Mouse (Mus musculus): ENCODE results near the gene Prdx2. TPM values are rescaled to one million over a fixed set of nuclear protein-coding genes. Genes with fewer than 3 reads are reported as not detected.

Prdx2 gene
- total RNA-seq, 2 experiments from 2014 or later, result 335 to 353 TPM

DNA sequence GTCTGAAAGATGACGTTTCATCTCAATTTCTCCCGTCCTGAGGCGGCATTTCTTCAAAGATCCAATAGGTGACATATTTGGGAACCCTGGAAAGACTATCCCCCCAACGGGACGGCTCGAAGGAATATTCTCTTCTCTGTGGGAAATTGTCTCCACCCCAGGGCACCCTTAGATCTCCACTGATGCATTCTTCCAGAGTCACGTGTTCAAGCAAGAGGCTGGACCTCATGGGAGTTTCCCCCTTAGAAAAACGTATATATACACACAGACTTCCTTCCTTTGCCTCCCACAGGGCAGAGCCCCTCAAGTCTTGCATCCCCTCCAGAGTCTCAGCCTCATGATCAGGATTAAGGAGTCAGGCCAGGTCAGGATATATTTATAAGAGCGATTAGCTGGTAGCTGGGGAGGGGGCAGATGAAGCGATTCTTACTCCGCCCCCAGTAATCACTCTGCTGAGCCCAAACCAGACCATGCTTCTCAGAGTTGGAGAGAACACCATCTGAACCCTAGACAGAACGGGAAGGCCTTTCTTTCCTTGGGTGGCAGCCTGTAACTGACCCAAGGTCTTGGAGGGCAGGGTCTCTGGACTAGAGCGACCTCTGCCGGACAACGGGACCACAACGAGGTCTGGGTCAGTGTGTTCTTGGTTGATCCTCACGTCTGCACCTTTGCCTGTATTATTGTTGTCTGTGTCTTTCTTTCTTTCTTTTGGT lies 22.7 kb upstream of the Prdx2 start, which contains the start of gene Rtbdn:
TSS of gene Rtbdn (plus strand) at position 464 of the 713 bp plus-strand sequence.
- no peak for DNase-seq (ENCODE audit: extremely low spot score in 1 of 2, low spot score in 1 of 2)

DNA sequence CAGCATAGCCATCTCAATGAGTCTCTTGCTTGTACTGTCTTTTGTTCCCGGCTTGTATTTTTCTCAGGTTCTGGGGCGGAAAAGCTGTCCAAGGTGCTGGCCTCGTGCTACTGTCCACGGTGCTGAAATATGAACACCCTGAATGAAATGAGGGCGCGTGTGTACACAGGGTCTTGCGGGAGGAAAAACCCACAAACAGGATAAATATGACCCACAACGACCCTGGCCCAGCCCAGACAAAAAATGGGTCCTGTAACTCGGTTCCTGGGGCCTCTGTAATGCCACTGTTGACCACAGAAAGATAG lies 22.2 kb upstream of the Prdx2 start:
- DNase-seq (ENCODE audit: extremely low spot score in 1 of 2, low spot score in 1 of 2), result no peak

DNA sequence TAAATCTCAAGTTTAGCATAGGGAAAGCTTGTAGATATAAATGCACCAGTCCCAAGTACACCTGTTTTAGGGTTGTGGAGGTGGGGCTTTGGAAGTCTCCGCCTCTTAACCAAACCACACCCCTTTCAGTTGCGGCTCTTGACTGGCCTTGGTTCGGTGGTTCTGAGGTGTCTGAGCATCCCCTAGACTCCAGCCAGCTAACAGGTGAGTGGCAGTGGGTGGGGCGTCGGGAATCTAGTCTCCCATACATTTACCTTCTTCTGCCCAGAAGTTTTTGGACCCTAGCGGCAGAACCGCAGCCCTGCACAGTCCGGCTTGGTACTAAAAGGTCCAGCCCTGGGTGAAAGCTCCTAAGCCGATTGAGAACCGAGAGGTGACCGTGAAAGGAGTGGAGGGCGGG lies 19.6 kb upstream of the Prdx2 start:
- no peak for DNase-seq (ENCODE audit: extremely low spot score in 1 of 2, low spot score in 1 of 2)

DNA sequence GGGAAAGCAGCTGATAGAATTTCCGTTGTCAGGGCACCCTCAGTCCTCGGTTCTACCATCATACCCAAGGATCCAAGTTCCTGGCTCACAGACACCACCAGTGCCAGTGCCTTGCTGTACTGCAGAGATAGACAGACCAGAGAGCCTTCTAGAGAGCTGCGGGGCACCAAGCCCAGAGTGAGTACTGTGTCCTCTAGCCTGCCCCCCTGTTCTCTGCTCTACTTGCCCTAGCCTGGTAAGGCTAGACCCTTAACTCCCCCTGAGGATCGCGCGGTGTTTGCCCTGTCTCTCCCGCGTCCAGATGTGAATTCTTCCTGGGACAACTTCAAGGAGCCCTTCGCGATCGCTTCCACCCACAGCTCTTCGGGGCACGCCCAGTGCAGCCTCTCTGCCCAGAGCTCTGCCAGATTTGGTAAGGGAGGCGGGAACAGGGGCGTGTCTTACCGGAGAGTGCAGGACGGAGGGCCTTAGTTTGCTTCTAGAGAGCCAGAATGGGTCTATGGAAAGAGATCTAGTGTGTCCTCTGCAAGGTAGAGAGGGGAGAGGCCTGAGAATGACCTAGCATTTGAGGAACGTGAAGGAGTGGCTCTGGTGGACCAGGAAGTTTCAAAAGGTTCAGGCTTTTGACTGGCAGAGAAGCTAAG lies 16.7 kb upstream of the Prdx2 start:
- no peak for DNase-seq (ENCODE audit: extremely low spot score in 1 of 2, low spot score in 1 of 2)

DNA sequence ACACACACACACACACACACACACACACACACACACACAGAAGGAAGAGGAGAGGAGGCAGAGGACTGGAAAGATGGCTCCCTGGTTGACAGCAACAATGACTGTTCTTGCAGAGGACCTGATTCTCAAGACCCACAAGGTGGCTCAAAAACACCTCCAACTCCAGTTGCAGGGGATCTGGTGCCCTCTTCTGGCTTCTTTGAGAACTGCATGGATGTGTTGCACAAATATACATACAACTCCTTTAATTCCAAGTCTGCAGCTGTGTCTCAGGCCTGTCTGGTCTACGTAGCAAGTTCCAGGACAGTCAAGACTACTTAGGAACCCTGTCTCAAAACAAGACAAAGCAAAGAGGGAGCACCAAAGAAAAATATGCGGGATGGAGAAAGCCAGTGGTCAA lies 12.6 kb upstream of the Prdx2 start:
- DNase-seq (ENCODE audit: extremely low spot score in 1 of 2, low spot score in 1 of 2), result peak; percentile 36 to 86

DNA sequence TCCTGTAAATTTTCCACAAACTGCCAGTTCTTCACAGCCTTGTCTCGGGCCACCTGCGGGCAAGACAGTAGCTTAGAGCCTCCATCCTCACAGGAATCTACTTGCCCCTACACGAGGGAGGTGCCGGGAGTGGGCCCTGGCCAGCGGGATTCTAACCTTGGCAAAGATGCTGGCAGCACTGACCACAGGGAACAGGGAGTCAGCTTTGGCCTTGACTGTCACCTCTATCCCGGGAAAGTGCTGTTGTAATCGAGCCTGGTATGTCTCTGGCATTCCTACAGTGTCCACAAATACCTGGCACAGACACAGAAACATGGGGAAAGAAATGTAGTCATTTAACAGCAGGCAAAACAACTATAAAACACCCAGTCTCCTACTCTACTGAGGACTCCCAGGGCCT lies 9.6 kb upstream of the Prdx2 start:
- no peak for DNase-seq (ENCODE audit: extremely low spot score in 1 of 2, low spot score in 1 of 2)

DNA sequence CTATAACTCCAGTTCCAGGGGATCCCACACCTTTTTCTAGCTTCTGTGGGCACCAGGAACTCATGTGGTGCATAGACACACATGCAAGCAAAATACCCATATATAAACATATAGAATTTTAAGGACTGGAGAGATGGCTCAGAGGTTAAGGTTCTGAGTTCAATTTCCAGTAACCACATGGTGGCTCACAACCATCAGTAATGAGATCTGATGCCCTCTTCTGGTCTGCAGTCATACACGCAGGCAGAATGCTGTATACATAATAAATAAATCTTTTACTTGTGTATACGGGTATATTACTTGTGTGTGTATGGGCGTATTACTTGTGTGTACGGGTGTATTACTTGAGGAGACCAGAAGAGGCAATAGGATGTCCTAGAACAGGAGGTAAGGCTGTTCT lies 5.4 kb upstream of the Prdx2 start:
- no peak for DNase-seq (ENCODE audit: extremely low spot score in 1 of 2, low spot score in 1 of 2)

DNA sequence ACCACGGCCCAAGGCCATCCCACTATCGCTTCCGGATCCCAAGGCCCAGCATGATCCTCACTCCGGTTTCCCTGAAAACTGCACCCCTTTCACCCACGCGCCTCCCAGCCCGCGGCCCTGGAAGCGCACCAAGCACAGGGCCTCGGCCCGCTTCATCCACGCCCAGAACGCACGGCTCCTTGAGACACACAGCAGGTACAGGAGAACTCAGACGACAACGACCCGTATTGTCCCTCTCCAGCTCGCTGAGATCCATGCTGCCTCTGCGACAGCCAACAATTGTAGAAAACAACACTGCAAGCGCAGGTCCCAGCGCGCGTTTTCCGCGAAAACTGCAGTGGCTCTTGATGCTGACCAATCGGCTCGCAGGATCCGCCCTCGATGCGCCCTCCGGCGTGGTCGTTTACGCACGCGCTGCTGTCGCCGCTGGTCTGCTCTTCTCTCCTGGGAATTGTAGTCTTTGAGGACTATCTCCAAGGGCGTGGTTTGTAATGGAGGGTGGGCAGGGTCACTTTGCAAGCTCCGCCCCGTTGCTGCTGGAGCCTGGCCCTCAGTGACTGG lies 3.6 kb upstream of the Prdx2 start:
- DNase-seq (ENCODE audit: extremely low spot score in 1 of 2, low spot score in 1 of 2), result peak; percentile 71 to 76

DNA sequence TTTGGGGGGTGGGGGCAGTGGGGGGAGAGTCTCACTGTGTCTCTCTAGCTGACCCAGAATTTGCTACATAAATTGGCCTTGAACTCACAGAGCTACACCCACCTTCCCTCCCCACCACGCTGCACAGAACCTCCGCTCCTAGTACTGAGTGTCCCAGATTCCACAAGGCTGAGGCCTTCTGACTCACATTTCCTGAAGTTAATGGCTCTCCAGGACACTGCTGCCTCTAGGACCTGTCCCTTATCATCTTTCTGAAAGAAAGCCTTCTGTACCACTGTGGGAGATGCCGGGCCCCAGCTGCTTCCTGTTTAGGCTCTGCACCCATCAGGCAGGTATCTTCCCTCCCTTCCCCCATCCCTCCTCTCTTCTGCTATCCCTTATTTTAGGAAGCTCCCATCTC lies 2.8 kb upstream of the Prdx2 start:
- no peak for DNase-seq (ENCODE audit: extremely low spot score in 1 of 2, low spot score in 1 of 2)

DNA sequence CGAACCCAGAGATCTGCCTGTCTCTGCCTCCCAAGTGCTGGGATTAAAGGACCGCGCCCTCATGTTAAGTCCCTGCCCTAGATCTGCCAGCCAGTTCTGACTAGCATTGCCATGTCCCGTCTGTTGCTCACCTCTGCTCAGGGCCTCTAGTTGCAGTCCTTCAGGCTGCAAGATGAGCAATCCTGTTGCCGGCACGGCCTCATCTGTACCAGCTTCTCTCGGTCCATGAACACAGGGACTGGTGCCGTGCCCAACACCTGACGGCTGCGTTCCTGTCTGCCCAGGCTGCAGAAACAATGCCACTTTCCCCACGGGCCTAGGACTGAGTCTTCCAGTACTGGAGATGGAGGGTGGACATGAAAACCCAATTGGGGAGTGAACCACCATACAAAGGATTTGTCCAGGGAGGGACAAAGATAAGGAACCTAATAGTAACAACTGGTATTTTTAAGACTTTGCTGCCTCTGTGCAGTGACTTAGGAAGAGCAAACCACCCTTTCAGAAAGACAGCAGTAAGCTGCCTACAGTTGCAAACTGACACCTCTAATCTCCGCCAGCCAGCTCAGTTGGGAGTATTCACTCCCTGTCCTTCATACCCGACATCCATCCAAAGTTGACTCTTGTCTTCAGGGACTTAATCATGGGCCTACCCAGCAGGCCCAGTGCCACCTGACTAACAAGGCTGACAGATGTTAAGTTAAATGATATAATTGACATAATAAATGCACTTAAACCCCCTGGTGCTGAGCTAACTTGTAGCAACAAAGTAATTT lies 1.7 kb upstream of the Prdx2 start:
- no peak for DNase-seq (ENCODE audit: extremely low spot score in 1 of 2, low spot score in 1 of 2)

DNA sequence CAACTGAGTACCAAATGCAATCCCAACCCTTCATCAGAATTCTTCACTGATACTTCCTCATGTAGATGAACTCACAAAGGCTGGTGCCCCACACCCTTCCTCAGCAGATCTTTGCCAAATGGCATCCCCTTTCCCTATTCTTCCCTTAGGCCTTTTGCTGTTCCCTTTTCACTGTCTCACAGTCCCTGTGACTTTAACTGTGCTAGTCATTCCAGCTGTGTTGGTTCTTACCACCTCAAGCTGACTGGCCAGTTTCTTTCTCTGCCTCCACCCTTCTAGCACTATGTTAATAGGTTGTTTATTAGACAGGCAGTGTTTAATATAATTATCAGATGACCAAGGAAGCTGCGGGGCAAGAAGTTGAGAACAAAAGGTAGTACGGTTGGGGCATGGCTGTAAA lies 737 bp upstream of the Prdx2 start:
- DNase-seq (ENCODE audit: extremely low spot score in 1 of 2, low spot score in 1 of 2), result no peak

DNA sequence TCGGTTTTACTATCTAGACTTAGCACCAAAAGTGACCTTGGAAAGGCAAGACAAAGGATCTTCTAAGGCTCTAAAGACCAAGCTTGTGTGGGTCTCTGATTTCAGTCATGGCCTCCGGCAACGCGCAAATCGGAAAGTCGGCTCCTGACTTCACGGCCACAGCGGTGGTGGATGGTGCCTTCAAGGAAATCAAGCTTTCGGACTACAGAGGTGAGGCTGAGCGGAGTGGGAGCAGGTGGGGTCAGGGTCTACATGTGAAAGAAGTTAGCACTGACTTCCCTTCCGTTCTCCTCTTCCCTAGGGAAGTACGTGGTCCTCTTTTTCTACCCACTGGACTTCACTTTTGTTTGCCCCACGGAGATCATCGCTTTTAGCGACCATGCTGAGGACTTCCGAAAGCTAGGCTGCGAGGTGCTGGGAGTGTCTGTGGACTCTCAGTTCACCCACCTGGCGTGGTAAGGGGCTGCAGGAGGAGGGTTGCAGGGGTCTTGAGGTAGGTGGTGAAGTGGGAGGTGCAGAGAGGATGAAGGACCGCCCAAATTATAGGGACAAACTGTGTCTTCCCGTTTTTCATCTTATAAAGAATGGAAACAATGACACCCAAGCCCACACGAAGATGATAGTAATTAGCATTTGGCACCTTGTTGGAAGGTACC lies 876 bp downstream of the Prdx2 start:
- no peak for DNase-seq (ENCODE audit: extremely low spot score in 1 of 2, low spot score in 1 of 2)

DNA sequence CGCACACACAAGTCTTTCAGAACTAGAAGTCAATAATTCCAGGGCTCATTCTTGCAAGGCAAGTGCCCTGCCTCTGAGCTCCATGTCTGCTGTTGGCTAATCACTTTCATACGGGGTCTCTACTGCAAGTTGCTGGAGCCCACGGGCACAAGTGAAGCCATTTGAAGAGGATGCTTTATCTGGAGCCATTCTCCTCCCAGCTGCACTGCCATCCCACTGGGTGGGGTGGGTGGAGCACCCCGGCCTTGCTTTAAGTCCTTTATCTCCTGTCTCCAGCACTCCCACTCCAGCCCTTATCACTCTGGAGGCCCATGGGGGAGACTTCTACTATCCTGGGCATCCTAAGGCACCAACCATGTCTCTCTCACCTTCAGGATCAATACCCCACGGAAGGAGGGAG lies 1.5 kb downstream of the Prdx2 start:
- no peak for DNase-seq (ENCODE audit: extremely low spot score in 1 of 2, low spot score in 1 of 2)

DNA sequence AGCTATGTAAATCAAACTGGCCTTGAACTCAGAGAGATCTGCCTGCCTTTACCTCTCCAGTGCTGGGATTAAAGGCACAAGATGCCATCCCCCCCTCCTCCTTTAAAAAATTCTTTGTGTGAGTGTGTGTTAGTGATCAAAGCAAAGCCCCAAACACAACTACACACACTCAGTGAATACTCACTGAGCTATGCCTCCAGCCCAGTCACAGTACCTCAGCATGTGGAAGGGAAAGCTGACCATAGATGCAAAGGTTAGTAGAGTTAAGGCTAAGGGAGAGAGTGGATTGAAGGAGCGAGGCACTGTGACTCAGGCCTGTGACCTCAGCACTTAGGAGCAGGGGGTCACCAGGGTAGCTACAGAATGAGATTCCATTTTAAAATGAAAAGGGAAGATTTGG lies 3.7 kb downstream of the Prdx2 start:
- DNase-seq (ENCODE audit: extremely low spot score in 1 of 2, low spot score in 1 of 2), result no peak

DNA sequence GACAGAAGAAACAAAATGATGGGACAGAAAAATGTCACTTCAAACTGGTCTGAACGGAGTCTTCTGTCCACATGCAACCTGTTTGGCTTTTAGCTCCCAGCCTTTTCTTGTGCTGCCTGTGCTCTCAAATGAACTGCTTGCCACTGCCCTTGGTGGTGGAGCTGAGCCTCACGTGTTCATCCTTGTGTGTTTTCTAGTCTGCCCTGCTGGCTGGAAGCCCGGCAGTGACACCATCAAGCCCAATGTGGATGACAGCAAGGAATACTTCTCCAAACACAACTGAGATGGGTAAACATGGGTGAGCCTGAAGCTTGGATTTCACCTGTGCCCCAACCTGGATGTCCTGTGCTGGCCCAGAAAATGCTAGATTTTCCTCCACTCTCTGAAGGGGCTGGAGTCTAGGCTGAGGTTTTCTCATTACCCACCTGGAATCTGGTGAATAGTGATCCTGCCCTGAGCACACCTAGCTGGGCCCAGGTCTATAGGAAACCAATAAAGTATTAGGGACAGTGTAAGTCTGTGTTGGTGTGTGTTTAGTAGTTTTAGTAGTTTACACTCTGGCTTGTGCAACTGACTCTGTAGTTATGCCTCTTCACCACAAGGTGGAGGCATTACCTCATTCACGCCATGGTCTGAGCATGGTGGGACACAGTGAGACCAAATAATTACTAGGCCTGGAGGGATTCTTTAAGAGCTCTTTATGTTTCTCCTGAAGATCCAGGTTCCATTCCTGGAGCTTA lies 4.6 kb downstream of the Prdx2 start:
- no peak for DNase-seq (ENCODE audit: extremely low spot score in 1 of 2, low spot score in 1 of 2)

DNA sequence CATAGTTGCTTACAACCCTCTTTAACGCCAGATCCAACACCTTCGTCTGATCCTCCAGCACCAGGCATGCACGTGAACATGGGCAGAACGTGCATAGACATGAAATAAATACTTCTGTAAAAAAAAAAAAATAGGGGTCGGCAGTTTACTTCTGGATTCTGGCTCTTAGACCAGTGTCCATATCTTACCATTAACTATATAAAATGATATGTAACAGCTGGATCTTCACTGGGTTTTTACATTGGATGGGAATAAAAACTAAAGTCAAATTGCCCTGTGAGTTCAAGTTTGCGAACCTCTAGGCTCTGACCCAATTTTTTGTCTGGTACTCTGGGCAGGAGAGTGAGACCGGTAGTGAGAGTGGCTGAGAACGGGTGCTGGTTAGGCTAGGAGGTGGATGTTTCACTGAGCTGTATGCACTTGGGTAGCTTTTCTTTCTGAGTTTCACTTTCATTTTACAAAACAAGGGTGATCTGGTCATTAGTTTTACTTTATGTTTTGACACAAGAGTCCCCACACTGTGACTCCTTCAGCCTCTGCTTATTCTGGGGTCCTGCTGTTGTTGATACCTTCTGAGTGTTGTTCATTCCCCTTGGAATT lies 5.3 kb downstream of the Prdx2 start:
- no peak for DNase-seq (ENCODE audit: extremely low spot score in 1 of 2, low spot score in 1 of 2)

DNA sequence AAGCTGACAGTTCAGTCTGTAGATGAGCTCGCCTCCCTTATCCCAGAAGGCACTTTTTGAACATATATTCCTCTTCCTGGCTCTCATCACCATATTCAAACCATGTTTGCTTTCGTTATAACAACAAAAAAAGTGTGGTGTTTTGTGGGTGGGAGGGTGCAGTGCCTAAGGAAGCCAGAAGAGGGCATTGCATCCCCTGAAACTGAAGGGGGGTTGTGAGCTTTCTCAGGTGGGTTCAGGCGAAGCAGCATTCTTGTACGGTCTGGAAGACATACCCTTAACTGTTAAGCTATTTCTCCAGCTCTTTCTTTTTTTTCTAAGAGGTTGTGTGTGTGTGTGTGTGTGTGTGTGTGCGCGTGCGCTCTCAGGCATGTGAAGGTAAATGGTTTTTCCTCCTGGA lies 6.0 kb downstream of the Prdx2 start:
- peak; percentile 56 to 64 for DNase-seq (ENCODE audit: extremely low spot score in 1 of 2, low spot score in 1 of 2)

DNA sequence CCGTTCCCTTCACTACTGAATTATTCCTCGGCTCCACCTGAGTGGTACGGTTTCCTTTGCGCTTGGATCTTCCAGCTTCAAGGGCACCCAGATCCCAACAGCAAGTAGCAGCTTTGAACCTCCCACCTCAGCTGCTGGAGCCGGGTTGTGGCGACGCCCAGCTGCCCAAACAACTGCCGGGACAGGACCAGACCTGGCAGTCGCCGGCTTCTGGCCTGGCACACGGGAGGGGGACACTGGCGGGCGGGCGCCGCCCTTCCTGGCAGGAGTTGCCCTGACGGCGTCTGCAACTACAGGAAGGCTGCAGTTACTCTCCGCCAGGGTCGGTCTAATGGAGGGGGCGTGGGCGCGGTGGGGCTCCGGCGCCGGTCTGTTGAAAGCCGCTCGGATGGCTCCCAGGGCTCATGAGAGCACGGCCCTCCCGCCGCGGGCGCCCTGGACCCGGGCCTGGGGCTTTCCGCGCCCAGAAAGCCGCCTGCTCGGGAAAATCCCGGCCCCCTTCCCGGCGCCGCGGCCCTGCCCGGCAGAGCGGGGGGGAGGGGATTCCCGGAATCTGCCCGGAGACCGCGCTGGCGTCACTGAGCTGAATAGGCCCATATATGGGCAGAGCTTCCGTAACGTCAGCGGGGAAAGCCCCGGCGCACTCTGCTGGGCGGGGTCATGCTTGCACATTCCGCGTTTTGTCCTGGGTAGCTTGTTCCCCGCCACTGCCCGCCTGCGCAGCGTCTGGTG lies 6.8 kb downstream of the Prdx2 start:
- peak; percentile 91 for DNase-seq (ENCODE audit: extremely low spot score in 1 of 2, low spot score in 1 of 2)

DNA sequence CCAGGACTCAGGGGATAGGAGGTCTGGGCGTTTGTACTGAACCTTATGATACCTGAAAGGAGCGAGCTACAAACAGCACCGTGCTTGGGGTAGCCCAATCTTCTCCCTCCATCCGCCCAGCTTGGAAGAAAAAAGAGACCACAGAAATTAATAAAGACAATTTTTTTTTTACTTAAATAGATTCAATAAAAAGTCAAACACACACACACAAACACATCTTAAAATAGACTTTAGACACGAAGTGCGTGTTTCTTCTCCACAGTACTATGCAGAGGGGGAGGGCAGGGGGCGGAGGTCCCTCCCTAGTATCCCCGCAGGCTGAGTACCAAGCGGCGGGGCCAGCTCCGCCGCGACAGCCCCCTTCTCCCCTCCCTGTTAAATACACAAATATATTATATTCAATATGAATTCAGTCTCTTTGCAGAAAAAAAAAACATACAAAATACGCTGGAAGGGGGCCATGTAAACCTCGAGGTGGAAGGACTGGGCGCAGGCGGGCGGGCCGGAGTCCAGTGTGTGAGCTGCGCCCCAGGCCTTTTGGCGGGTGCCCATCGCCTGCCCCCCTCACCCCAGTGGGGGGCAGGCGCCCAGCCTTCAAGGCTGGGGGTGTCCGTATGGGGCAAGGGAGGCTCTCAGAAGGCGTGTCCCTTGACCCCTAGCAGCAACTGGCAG lies 7.5 kb downstream of the Prdx2 start:
- DNase-seq (ENCODE audit: extremely low spot score in 1 of 2, low spot score in 1 of 2), result no peak
